Mouse (Mus musculus) thymus, postnatal 25 days (tissue): Measurements from ENCODE around the gene Stk11ip.

ENCODE experiments used
- DNase-seq: peaks from one replicate; pipeline ENCODE4 v3.0.0; 2022

Gene Stk11ip

DNA sequence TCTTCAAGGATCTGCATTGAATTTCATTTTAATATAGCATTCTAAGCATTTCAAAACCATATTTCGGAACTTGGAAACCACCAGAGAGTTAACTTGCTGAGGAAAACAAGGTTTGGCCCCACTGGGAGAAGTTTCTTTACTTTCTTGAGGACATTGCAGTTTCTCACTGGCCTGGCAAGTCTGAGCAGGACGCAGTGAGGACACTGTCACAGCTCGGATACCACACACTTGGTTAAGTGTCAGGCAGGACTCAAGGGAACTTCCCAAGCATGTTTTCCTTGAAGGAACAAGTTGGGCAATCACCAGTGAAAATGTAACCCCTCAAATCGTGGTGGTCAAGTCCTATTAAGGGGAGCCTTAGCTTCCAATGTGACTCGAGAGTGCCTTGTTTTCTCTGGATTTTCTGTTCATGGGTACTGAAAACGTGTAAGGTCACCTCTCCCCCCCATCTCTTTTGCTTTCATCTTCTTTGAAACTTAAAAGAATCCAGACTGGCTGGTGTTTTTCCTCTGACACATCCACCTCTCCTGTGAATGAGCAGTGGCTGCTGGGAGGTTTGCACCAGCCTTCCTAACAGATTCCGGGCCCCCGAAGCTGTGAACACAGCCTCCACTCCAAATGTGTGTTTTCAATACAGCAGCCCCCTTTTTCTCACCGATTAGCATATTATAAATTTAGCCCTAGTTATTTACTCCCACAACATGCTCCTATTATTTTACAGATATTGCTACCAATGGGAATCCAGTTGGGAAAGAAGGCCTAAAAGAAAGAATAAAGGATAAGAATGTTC is 16.9 kb upstream of the Stk11ip start:
- no peak for DNase-seq

DNA sequence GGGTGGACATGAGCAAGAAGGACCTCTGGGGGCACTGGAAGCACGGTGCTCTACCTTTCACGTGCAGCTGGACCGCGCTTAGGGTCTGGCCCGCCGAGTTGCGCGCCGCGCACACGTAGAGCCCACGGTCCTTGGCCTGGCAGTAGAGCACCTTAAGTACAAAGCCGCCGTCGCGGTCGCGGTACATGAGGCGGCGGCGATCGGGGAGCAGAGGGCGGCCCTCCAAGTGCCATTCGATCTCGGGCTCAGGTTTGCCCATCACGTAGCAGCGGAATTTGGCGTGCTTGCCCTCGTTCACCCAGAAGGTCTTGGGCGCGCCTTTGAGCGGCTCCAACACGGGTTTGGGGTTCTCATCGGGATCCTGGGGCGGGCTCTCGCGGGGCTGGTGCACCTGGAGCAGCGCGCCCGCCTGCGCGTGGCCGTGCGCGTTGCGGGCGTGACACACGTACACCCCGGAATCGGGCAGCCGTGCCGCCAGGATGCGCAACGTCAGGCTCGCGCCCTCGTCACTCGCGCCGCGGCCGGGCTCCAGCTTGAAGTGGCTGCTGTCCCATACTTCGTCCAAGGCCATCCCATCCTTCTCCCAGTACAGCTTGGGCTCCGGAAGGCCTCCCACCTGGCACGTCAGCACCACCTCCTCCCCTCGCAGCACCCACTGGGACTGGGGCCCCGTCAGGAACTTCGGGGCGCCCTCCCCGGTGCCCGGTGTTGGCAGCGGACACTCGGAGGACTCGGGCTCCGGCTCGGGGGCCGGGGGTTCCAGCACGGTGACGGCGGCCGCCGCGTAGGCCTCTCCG is 16.0 kb upstream of the Stk11ip start:
- DNase-seq, result peak; percentile 60

DNA sequence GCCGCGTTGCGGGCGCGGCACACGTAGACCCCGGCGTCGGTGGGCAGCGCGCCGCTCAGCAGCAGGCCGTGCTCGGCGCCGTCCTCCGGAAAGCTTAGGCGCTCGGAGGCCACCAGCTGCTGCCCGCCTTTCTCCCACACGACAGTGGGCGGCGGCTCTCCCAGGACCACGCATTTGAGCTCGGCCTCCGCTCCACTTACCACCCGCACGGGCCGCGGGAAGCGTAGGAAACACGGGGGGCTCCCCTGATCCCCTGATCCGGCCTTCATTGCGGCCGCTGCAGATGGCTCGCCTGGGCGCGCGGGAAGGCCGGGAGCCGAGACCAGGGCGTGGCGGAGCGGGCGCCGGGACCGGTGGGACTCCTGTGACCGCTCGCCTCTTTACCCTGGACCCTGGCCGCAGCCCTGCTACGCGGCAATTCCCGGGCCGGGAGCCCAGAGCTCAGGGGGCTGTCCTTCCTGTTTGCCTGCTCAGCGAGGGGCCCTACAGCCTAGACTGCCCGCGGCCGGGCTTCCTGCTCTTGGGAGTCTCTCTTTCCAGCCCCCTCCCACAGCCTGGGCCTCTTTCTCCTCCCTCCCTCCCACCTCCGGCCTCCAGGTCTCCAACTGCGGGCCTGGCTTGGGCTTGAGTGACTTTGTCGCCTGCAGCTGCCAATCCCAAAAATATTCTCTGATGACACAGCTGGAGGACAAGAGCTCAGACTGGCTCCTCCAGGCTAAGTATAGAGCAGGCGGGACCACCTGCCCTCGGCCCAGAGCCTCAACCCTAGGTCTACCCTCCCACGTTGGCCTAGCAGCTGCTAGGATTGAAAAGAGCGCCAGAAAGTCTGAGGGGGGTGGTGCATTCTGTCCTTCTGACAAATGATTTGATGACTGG is 15.1 kb upstream of the Stk11ip start, which contains the start of gene Obsl1:
Gene Obsl1, minus strand, starts transcription at position 497 of the 876 bp plus-strand sequence.
- DNase-seq, result peak; percentile 38

DNA sequence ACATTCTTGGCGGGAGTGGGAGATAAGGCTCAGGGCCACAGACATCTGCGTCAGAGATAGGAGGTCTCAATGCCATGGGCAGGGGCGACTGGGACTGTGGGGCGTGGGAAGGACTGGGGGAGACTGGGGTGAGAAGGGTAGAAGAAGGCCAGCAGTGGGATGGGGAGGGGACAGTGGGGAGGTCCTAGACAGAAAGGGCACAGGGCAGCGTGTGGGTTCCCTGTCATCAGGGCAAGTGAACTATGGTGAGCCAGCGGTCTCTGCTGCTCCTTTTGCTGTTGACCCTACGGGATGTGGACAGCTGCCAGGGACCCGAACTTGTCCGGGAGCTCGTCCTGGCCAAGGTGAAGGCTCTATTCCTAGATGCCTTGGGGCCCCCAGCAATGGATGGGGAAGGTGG is 14.3 kb upstream of the Stk11ip start, which contains the start of gene Inha:
Gene Inha, plus strand, starts transcription at position 72 of the 400 bp plus-strand sequence.
- DNase-seq, result no peak

DNA sequence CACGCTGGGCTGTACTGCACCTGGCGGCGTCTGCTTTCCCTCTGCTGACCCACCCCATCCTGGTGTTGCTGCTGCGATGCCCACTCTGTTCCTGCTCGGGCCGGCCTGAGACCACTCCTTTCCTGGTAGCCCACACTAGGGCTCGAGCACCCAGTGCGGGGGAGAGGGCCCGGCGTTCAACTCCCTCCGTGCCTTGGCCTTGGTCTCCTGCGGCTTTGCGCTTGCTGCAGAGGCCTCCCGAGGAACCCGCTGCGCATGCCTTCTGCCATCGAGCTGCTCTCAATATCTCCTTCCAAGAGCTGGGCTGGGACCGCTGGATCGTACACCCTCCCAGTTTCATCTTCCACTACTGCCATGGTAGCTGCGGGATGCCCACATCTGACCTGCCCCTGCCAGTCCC is 11.7 kb upstream of the Stk11ip start:
- DNase-seq, result no peak

DNA sequence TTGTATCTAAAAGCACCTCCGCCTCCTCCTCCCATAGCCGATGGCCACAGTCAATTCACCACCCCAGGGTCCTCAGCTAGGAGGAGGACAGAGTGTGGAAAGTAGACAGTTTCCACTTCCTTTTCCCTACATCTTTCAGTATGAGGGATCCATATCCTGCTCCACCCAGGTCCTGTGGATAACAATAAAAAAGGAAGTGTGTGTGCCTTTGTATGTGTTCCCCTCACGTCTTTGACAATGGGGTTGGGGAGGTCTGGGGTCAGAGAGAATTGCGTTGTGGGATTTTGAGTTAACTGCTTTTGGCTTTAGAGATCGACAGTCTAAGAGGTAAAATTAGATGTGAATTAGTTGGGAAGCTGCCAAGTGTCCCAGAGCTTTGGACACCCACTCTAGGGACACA is 11.2 kb upstream of the Stk11ip start:
- no peak for DNase-seq

DNA sequence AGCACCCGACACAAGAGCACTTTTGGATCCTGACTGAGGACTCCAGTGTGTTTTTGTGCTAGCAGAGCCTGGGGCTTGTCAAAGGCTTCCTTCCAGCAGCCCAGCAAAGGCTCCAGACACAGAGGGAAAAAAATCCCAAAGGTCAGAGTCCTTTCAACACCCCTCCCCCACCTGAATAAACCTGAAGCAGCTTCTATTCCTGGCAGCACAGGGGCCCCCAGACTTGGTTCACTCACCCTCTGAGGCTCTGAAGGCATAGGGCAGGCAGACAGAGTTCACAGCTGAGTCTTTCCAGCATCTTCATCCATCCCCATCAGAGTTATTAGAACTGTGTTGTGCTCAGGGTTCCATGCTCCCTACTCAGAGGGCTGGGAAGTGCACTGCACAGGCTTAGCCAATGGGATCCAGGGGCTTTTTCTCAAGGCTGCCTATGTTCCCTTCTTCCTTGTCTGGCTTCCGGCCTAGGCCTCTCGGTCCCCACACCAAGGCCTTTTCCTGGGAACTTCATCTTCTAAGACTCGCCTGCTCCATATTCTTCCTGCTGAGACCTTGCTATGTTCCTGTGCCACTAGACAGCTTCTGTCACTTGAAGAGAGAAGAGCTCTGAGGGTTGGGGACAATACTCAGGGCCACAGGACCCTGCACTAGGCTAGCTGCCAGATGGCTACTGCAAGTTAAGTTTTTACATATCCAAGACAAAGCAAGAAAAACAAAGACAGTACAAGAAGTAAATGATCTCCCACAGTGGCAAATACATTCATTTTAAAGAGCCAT is 9.7 kb upstream of the Stk11ip start:
- no peak for DNase-seq

DNA sequence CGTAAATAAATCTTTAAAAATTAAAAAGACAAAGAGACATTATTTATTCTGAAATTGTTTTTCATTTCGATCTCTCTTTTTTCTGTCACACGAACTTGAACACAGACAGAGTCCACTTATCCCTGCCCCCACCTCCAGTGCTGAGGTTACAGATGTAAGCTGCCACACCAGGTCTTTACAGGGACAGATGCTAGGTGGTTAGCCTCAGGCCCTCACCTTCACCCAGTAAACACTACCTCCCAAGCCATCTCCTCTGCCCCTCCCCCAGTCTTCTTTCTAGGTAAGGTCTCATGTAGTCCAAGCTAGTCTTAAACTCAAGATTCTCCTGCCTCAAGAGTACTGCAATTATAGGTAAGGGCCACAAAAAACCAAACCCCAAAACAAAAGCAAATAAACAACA is 8.8 kb upstream of the Stk11ip start:
- no peak for DNase-seq

DNA sequence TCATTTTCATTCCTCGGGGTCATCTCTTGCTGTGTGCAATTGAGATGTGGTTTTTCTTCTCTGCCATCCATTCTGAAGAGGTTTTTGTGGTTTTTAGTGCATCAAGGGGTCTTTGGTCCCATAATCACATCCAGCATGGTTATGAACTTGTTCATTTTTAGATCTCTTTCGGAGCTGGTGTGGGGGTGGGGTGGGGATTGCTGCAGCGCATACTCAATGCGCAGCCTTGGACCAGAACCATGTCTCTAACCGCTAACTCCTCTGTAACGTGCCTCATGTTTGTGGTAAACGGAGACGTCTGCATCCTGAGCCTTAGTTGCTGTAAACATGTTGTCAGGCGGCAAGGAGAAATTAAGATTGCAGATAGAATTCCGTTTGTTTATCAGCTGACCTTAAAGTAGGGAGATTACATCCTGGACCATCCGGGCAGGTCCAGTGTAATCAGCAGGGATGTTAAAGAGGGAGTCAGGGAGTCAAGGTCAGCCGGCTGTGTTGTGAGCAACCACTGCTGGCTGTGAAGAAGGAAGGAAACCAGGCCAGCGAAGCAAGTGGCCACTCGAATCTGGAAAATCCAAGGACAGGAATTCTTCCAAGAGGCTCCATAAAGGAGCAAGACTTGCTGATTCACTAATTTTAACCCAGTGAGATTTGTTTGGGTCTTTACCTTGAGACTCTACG is 4.5 kb upstream of the Stk11ip start:
- DNase-seq, result no peak

DNA sequence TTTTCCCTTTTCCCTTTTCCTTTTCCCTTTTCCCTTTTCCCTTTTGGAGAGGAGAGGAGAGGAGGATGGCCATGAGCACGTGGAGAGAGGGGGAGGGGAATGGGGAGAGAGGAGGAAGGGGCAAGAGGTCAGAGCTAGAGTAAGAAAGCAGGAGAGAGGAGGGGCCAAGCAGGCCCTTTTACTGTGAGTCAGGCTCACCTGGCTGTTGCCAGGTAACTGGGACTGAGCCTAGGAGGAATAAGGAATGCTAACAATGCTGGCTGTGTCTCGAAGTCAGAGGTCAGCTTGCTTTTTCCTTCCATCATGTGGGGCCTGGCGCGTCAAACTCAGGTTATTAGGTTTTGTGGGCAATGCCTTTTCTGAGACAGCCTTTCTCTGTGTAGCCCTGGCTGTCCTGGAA is 3.3 kb upstream of the Stk11ip start:
- no peak for DNase-seq

DNA sequence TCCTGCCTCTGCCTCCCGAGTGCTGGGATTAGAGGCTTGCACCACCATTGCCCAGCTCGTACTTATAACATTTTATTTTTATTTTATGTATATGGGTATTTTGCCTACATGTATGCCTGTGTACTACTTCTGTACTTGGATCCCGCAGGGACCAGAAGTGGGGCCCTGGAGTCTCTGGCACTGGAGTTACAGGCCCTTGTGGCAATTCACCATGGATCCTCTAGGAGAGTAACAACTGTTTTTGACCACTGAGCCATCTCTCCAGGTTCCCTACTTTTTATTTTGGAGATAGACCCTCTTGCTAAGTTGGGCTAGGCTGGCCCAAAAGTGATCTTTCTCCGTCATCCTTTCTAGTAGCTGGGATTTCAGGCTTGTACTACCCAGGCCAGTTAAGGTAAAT is 2.9 kb upstream of the Stk11ip start:
- no peak for DNase-seq

DNA sequence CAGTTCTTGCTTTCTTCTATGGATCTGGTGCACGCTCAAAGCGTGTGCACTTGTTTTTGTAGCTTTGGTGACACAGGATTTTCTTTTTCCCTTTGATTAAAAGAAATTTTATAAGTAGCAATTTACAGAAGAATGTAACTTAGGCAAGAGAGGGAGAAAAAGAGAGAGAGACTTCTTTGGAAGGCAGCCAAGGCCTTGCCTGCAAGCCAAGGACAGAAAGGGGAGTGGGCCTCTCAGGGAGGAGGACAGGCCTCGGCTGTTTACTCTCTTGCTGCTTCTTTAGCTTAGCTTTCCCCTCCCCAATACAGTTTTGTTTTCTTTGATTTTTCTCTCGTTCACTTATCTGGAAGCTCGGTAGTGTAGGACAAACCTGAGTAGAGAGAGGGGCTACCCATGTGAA is 1.8 kb upstream of the Stk11ip start:
- DNase-seq, result no peak

DNA sequence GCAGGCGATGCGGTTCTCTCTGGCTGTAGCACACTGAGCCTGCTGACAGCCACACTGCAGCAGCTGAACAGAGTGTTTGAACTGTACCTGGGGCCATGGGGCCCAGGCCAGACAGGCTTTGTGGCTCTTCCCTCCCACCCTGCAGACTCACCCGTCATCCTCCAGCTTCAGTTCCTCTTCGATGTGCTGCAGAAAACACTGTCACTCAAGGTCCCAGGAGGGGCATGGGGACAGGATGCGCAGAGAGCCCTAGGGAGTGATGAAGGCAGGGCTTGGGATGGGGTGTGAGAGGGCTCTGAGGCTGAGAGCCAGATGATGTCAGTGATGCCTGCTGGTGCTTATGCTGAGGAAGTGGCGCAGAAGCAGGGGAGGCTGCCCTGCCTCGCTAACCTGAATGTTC is 3.4 kb downstream of the Stk11ip start:
- DNase-seq, result no peak

DNA sequence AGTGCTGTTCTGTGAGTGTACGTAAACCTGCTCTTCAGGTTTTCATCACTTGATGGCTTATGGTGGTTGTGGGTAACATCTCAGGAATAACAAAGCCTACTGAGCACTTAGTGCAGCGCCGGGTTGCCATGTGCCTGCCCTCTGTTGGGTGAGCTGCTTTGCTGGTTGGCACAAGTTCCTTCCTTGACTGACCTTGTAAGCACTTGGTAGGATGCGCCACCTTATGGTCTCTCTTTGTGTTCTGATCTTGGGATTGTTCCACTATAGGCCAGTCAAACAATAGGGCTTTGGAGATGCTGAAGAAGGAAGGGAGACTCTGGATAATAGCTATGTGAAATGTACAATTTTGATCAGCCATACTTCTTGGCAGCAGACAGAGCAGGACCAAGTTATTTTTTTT is 9.2 kb downstream of the Stk11ip start:
- no peak for DNase-seq

DNA sequence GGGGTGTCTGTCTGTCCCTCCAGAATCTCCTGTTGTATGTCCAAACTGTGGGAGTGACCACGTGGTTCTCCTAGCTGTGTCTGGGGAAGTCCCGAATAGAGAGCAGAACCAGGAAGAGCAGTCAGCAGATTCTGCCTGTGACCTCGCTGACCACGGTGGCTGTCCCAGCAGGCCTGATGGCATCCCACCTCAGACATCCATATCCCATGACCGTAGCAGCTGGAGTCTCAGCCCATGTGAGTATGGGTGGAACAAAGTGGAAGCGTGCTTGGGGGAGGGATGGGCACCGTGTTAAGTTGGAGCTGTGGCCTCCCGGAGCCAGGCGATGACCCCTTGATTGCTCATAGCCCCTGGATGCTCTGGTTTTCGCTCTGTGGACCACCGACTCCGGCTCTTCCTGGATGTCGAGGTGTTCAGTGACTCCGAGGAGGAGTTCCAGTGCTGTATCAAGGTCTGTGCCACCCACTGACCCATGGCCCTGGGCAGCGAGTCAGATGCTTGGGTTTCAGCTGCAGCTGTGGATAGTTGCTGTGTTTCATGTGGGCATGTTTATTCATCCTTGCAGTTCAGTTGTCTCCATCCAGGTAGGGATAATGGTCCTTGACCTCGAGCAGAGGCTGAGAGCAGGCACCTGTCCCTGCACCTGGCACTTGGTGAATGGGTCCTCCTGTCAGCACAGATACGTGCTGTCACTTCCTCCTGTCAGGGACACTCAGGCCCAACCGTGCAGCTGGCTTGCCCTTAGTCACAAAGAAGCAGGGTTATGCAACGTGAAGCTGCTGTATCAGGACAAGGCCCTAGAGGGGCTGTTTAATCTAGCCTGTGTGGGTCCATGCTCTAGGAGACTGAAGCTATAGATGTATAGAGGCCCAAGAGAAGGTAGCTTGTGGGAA is 11.2 kb downstream of the Stk11ip start:
- DNase-seq, result no peak

DNA sequence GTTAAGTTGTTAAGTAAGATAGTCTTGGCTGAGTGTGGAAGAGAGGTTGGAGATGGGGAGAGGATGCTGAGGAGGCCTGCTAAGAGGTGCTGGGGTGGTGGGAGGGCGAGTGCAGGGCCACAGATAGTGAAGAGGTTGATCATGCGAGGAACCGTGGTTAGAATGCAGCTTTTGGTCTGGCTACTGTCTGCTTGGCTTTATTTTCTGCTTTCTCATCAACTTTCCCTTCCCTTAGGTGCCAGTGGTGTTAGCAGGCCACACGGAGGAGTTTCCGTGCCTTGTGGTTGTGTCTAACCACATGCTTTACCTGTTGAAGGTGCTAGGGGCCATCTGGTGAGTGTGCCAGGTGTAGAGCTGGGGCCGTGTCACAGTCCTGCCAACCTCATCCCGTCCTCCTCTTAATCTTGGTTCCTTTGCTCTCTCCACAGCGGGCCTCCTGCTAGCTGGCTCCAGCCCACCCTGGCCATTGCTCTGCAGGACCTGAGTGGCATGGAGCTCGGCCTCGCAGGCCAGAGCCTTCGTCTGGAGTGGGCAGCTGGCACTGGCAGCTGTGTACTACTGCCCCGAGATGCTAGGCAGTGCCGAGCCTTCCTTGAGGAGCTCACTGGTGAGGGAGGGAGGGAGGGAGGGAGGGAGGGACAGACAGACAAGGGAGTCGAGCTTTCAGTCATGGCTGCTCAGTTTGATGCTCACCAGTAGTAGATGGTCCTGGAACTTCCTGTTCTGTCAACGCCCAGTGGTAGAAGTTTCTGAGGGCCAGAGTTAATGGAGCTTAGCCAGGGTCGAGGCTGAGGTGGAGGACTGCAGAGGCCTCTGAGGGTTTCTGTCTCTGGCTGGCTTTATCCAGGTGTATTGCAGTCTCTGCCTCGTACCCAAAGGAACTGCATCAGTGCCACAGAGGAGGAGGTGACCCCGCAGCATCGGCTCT is 12.3 kb downstream of the Stk11ip start:
- no peak for DNase-seq

DNA sequence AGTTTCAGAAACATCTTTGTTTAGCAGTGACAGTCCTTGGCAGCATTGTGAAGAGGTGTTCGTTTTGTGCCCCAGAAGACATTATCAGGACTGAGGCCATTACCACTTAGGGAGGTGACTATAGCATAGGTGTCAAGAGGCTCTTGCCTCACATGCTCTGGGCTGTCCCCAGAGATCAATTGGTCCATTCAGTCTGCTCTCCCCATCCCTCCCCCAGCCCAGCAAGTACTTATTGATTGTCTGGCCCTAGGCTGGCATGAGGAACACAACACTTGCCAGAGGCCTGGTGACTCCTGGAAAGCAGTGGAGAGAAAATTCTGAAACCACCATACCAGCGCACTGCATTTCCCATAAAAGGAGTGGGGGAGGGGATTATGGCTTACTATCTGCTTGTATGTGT is 16.3 kb downstream of the Stk11ip start:
- DNase-seq, result no peak

DNA sequence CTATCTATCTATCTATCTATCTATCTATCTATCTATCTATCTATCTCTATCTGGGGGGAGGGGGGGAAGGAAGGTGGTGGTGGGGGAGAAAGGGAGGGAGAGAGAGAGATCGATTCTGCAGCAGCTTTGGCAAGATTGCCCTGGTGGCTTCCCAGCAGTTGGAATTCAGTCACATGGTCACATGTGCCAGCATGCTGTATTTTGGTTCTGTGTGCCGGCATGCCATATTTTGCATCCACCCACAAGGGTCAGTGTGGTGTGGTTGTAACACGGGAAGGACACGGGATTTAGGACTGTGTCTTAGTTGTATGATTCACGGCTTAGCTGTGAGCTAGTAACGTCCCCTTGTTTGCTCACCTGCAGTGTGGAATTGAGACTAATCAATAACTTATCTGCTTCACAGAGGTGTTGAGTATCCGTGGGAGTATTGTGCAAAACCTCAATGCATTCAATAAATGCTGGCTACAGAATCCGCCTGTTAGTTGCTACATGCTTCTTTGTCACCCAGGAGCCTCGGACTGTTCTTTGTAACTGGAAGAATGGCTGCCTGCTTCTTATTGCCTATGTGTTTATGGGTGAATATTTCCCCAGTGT is 17.4 kb downstream of the Stk11ip start:
- no peak for DNase-seq

DNA sequence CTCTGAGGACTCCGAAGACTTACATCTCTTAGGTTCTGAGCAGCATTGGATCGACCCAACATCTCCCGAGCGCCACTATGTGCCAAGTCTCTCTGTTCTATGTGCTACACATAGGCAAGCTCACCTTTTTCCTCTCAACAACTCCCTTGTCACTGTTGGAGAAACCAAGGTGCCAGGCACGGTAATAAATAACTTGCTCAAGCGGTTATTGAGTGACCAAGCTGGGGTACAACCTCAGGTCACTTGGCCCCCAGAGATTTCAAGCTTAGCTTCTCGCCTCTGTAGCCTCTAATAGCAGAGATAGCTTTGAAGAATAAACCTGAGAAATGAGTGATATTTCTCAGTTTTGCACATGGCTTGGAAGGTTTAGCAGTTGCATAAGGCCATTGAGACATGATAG is 20.2 kb downstream of the Stk11ip start:
- no peak for DNase-seq
